Mouse (Mus musculus) Patski (cell line): Measurements from ENCODE around the gene Plpp6. TPM values are rescaled to one million over a fixed set of nuclear protein-coding genes. Genes with fewer than 3 reads are reported as not detected.

Experiments used
- ATAC-seq: fragments of 100-300 bp; one replicate; pipeline ENCODE4 v1.8.0; 2021
- CTCF ChIA-PET: fragments of 350-600 bp; sonication (Branson Sonifier 250); formaldehyde crosslinking; loops from one replicate; lab custom pipeline; 2022; ENCODE audit warnings: inconsistent platforms; lab: Charles Lee
- POLR2A ChIA-PET: fragments of 350-600 bp; sonication (Branson Sonifier 250); formaldehyde crosslinking; loops from one replicate; lab custom pipeline; 2022; ENCODE audit warnings: antibody characterized with exemption, inconsistent platforms; lab: Charles Lee
- DNase-seq: peaks from one replicate; pipeline ENCODE4 v3.0.0-alpha.2; 2011; ENCODE audit warnings: low read depth, low spot score
- H3K27me3 ChIP-seq: fragments of 371-371 bp; one replicate; pipeline ENCODE4 v1.5.1; 2021
- CTCF ChIP-seq: fragments of 100-300 bp; IDR thresholded peaks from one replicate; pipeline ENCODE4 v1.5.1; 2021
- in situ Hi-C: fragments of 300-500 bp; cut with MboI; formaldehyde crosslinking; loops from 3 replicates; pipeline ENCODE4 v1.11.1; 2018; ENCODE audit warnings: low pct_unique_long_range_greater_than_20kb, mixed read lengths
- polyA plus RNA-seq: library from polyadenylated mRNA; unstranded; gene quantifications from one replicate; pipeline ENCODE4 v1.2.3, GENCODE M21; 2021

The Plpp6 gene
- polyA plus RNA-seq, 1 experiment from 2014 or later = 16.8 TPM

DNA sequence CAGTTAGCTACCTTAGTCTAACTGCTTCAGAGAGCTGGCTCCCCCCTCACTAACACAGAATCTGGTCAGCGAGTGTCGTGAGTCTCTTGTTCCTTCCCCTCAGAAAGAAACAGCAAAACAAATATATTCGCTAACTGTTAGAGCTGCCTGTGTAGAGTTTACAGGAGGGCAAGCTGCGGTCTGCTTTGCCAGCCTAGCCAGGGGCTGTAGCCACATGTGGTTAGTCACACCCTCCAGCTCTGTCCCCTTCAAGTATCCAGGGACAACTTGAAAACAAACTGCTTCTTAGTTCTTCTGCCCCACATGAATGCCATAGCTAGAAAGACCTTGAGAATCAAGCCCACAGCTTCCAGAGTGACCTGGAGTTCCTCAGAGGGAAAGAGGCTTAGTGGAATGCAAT, 22.5 kb upstream of the Plpp6 start:
- in situ Hi-C loops = no loop called here
- no peak for TF ChIP-seq CTCF
- no peak for DNase-seq
- ATAC-seq = no peak
- peaks cover 72% of the 10 kb centered on the region for H3K27me3 ChIP-seq
- ChIA-PET POLR2A (no interaction called here), CTCF (no interaction called here)

- no peak for ATAC-seq
Observed at GRCm38 (mm10) chr19:28946782-28947181, 17.0 kb upstream of the Plpp6 start.

DNA sequence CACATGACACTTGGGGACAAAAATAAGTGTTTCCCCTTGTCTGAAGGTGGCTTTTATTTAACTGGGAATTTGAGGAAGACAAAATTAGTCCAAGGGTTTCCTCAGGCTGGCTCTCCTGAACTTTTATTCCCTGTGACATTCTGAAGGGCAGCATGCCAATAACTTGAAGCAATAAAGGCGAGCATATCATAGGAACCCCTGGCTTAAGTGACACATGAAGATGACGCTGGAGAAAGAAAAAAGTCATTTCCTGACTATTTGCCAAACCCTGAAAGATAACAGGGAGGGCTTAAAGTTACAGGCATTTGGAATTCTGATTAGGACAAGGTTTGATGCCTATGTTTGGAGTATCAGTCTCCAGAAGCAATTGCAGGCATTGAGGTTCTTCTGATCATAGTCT, 16.4 kb upstream of the Plpp6 start:
- no peak for TF ChIP-seq CTCF
- POLR2A ChIA-PET = no interaction called here
- CTCF ChIA-PET = no interaction called here
- DNase-seq (no peak), ATAC-seq (no peak)
- in situ Hi-C loops = no loop called here
- H3K27me3 ChIP-seq = peaks cover 73% of the 10 kb centered on the region

More at GRCm38 (mm10) chr19:28946782-28947181, 17.0 kb upstream of the Plpp6 start:
- ChIA-PET POLR2A (interaction anchor here (0.7 kb wide), 1 partner anchor 48 kb away, joined by 3 read pairs; no protein-coding TSS in a partner anchor), CTCF (no interaction called here)
- H3K27me3 ChIP-seq = peaks cover 75% of the 10 kb centered on the region
- no peak for DNase-seq
- in situ Hi-C loops = no loop called here
- TF ChIP-seq CTCF = no peak

GRCm38 (mm10) chr19:28951251-28951650, 12.5 kb upstream of the Plpp6 start:
- no peak for TF ChIP-seq CTCF
- ChIA-PET CTCF (interaction anchor here (1.4 kb wide), 1 partner anchor 9 kb away, joined by 6 read pairs; no protein-coding TSS in a partner anchor), POLR2A (no interaction called here)

DNA sequence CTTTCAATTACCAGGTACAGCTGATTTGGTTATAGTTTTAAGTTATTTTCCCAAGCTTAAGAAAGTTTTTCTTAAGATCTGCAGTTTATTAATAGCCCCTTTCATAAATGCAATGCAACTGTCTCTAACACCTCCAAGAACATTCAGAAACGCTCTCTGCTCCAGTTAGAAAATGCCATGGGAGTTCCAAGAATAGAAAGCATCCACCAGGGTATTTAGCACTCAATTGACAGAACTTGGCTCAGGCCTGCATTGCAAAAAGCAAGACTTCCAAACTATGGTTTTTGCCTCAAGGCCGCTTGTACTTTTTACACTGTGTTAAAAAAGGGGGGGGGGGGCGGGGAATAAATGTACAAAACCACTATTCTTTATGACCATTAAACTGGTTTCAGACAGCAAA, 640 bp upstream of the Plpp6 start:
- TF ChIP-seq CTCF = no peak
- DNase-seq (no peak), ATAC-seq (no peak)
- in situ Hi-C loops = loop anchor here (10.0 kb wide), 1 partner anchor 532 kb away; no protein-coding TSS in a partner anchor
- peaks cover 34% of the 10 kb centered on the region for H3K27me3 ChIP-seq
- POLR2A ChIA-PET = interaction anchor here (0.7 kb wide), 3 partner anchors 27 to 171 kb away, joined by 3 to 4 read pairs (median 3); no protein-coding TSS in a partner anchor
- CTCF ChIA-PET = interaction anchor here (1.7 kb wide), 1 partner anchor 393 kb away, joined by 4 read pairs; no protein-coding TSS in a partner anchor

More at GRCm38 (mm10) chr19:28951251-28951650, 12.5 kb upstream of the Plpp6 start:
- ATAC-seq = no peak
- peaks cover 82% of the 10 kb centered on the region for H3K27me3 ChIP-seq
- in situ Hi-C loops = no loop called here
- DNase-seq = no peak

- in situ Hi-C loops = loop anchor here (10.0 kb wide), 1 partner anchor 531 kb away; no protein-coding TSS in a partner anchor
- CTCF ChIA-PET = interaction anchor here (1.1 to 1.7 kb wide), 2 partner anchors 15 to 393 kb away, joined by 3 to 4 read pairs; no protein-coding TSS in a partner anchor
- POLR2A ChIA-PET = interaction anchor here (0.7 to 1.3 kb wide), 4 partner anchors 26 to 171 kb away, joined by 3 to 4 read pairs (median 4); no protein-coding TSS in a partner anchor
- TF ChIP-seq CTCF = no peak
- peaks cover 34% of the 10 kb centered on the region for H3K27me3 ChIP-seq
- ATAC-seq = no peak
- DNase-seq = no peak
Observed at GRCm38 (mm10) chr19:28963513-28963841, 276 bp upstream of the Plpp6 start.

- ATAC-seq = no peak
- DNase-seq = no peak
- peaks cover 27% of the 10 kb centered on the region for H3K27me3 ChIP-seq
- in situ Hi-C loops = loop anchor here (10.0 kb wide), 1 partner anchor 530 kb away; no protein-coding TSS in a partner anchor
- no peak for TF ChIP-seq CTCF
- CTCF ChIA-PET = interaction anchor here (1.0 to 1.1 kb wide), 2 partner anchors 16 to 23 kb away, joined by 3 read pairs; no protein-coding TSS in a partner anchor
- POLR2A ChIA-PET = interaction anchor here (0.6 to 1.3 kb wide), 3 partner anchors 9 to 794 kb away, joined by 3 to 4 read pairs (median 3); no protein-coding TSS in a partner anchor
Observed at GRCm38 (mm10) chr19:28964552-28964903, 775 bp downstream of the Plpp6 start.

DNA sequence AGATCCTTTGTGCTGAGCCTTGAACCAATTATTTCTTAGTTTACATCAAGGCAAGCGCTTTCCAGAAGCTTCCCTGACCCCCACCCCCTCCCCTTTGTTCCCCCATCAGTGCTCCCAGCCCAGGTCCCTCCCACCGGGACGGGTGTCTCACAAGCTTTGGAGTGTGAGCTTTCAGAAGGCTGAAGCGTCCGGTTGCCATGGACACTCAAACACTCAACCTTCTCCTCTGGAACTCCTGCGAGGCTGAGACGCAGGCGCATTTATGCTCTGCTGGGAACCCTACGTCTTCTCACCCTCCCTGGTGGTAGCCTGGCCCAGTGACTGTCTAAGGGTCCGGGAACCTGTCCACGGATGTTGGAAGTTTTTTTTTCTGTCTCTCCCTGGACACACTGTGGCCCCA, 3.9 kb downstream of the Plpp6 start, which contains the start of gene 4430402I18Rik:
TSS of gene 4430402I18Rik (minus strand) at position 149 of the 400 bp plus-strand sequence.
- in situ Hi-C loops = loop anchor here (5.0 to 10.0 kb wide), 2 partner anchors 190 to 527 kb away; no protein-coding TSS in a partner anchor
- H3K27me3 ChIP-seq = peaks cover 5% of the 10 kb centered on the region
- TF ChIP-seq CTCF = no peak
- DNase-seq = no peak
- ATAC-seq = no peak
- ChIA-PET POLR2A (interaction anchor here (0.5 kb wide), 1 partner anchor 308 kb away, joined by 3 read pairs; no protein-coding TSS in a partner anchor), CTCF (interaction anchor here (1.8 kb wide), 1 partner anchor 15 kb away, joined by 5 read pairs; no protein-coding TSS in a partner anchor)

GRCm38 (mm10) chr19:28968178-28968577, 4.4 kb downstream of the Plpp6 start:
- ChIA-PET POLR2A (no interaction called here), CTCF (interaction anchor here (1.8 kb wide), 1 partner anchor 14 kb away, joined by 5 read pairs; no protein-coding TSS in a partner anchor)
- no peak for DNase-seq
- in situ Hi-C loops = loop anchor here (5.0 to 10.0 kb wide), 2 partner anchors 191 to 527 kb away; no protein-coding TSS in a partner anchor
- ATAC-seq = no peak
- TF ChIP-seq CTCF = no peak
- H3K27me3 ChIP-seq = no peaks in the 10 kb centered on the region

DNA sequence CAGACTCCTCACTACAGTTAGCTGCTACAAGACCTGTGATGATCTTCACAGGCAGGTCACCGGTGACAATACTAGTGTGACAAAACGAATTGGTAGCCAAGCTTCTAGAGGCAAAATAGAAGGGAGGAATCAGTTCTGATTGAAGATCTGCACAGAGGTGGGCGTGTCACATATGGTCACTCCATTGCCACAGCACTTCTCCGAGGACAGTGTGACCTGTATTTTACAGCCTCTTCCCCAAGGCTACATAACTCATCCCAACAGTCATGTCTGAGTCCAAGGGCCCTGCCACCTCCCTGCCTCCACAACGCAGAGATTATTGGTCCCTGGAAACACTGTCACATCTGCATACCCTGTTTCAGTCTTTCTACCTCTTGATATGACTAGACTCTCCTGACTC, 5.5 kb downstream of the Plpp6 start:
- no peak for TF ChIP-seq CTCF
- DNase-seq (no peak), ATAC-seq (no peak)
- in situ Hi-C loops = loop anchor here (5.0 to 10.0 kb wide), 2 partner anchors 192 to 526 kb away; no protein-coding TSS in a partner anchor
- CTCF ChIA-PET = interaction anchor here (1.8 kb wide), 1 partner anchor 13 kb away, joined by 5 read pairs; no protein-coding TSS in a partner anchor
- POLR2A ChIA-PET = no interaction called here
- H3K27me3 ChIP-seq = no peaks in the 10 kb centered on the region

DNA sequence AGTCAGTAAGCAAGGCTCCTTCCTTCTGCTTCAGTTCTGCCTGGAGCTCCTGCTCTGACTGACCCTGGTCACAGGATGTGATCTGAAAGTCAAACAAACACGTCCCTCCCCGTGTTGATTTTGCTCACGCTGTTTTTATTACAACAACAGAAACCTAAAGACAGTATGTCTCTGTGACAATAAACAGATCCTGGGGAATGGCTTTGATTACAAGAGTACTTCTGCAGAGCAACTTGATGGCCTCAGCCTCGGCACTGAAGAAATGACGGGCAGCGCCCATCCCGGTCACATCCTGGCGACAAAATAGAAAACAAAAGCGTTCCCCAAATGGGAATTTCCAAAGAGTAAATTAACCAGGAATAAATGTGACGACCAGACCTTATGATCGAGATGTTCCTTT, 6.5 kb downstream of the Plpp6 start:
- TF ChIP-seq CTCF = no peak
- ATAC-seq = no peak
- POLR2A ChIA-PET = no interaction called here

More for the DNA sequence above, 6.5 kb downstream of the Plpp6 start:
- CTCF ChIA-PET = interaction anchor here (1.0 kb wide), 1 partner anchor 11 kb away, joined by 3 read pairs; no protein-coding TSS in a partner anchor
- in situ Hi-C loops = no loop called here
- peaks cover 4% of the 10 kb centered on the region for H3K27me3 ChIP-seq
- DNase-seq = no peak
